Mouse (Mus musculus): ENCODE measurements around the gene Chfr. TPM values are rescaled to one million over a fixed set of nuclear protein-coding genes. Genes with fewer than 3 reads are reported as not detected.

Gene Chfr
- total RNA-seq, 1 experiment from 2014 or later, result 55.1 TPM

GRCm38 (mm10) chr5:110203164-110203895 lies 67.7 kb downstream of the Chfr start:
- no peak for ATAC-seq (replicated peaks in 1 of 2; ENCODE audit: insufficient read depth in 1 of 2, low FRiP score in 2 of 2, low TSS enrichment in 1 of 2, low read depth in 1 of 2, poor library complexity in 2 of 2, severe bottlenecking in 2 of 2)

- ATAC-seq (replicated peaks in 1 of 2; ENCODE audit: insufficient read depth in 1 of 2, low FRiP score in 2 of 2, low TSS enrichment in 1 of 2, low read depth in 1 of 2, poor library complexity in 2 of 2, severe bottlenecking in 2 of 2), result 0 out of 4 replicates have a peak, but pooled peaks of 1 of the 2 experiments have one; percentile 7
Observed at GRCm38 (mm10) chr5:110204777-110205176, 69.1 kb downstream of the Chfr start.

GRCm38 (mm10) chr5:110211312-110211711 lies 75.7 kb downstream of the Chfr start:
- peak in 1 of 2 experiments; percentile 62; a peak in 2 of 4 replicates for ATAC-seq (replicated peaks in 1 of 2; ENCODE audit: insufficient read depth in 1 of 2, low FRiP score in 2 of 2, low TSS enrichment in 1 of 2, low read depth in 1 of 2, poor library complexity in 2 of 2, severe bottlenecking in 2 of 2)

GRCm38 (mm10) chr5:110216780-110217179 lies 81.1 kb downstream of the Chfr start:
- ATAC-seq (replicated peaks in 1 of 2; ENCODE audit: insufficient read depth in 1 of 2, low FRiP score in 2 of 2, low TSS enrichment in 1 of 2, low read depth in 1 of 2, poor library complexity in 2 of 2, severe bottlenecking in 2 of 2), result no peak

- no peak for ATAC-seq (replicated peaks in 1 of 2; ENCODE audit: insufficient read depth in 1 of 2, low FRiP score in 2 of 2, low TSS enrichment in 1 of 2, low read depth in 1 of 2, poor library complexity in 2 of 2, severe bottlenecking in 2 of 2)
Observed at GRCm38 (mm10) chr5:110220331-110220730, 84.7 kb downstream of the Chfr start.

Other genes starting within 250 kb of the Chfr start
- gene Gm15446, start 212.4 kb upstream of the Chfr start, total RNA-seq (2017), result 115 and 132 TPM in 2 replicates
- 70.3 and 91.0 TPM in 2 replicates for gene Zfp932, start 139.3 kb upstream of the Chfr start, total RNA-seq (2017)
- gene Gm17655, start 63.3 kb upstream of the Chfr start, total RNA-seq (2017), result 1.3 and 4.3 TPM in 2 replicates
- 1.5 and 4.4 TPM in 2 replicates for gene Gm35315, start 41.4 kb upstream of the Chfr start, total RNA-seq (2017)
- gene Plcxd1, start 35.9 kb upstream of the Chfr start, total RNA-seq (2017), result 0.38 and 0.45 TPM in 2 replicates
- gene Gtpbp6, start 27.6 kb upstream of the Chfr start, total RNA-seq (2017), result 21.9 and 26.9 TPM in 2 replicates
- 12.0 and 16.3 TPM in 2 replicates for gene Zfp605, start 25.8 kb upstream of the Chfr start, total RNA-seq (2017)
- gene Golga3, start 40.9 kb downstream of the Chfr start, total RNA-seq (2017), result 19.9 and 21.5 TPM in 2 replicates
- 62.4 and 93.2 TPM in 2 replicates for gene Ankle2, start 95.2 kb downstream of the Chfr start, total RNA-seq (2017)
- 39.7 and 42.5 TPM in 2 replicates for gene Pgam5, start 134.1 kb downstream of the Chfr start, total RNA-seq (2017)
- gene Pxmp2, start 150.3 kb downstream of the Chfr start, total RNA-seq (2017), result 1.9 and 13.2 TPM in 2 replicates
- gene Pole, start 150.5 kb downstream of the Chfr start, total RNA-seq (2017), result 44.5 and 54.7 TPM in 2 replicates
- 0.65 TPM in 1 of 2 replicates, not detected in the other for gene P2rx2, start 207.4 kb downstream of the Chfr start, total RNA-seq (2017)
- not detected in 2 replicates for gene Lrcol1, start 208.9 kb downstream of the Chfr start, total RNA-seq (2017)